Mouse (Mus musculus): ENCODE measurements around the gene Ryr2. TPM values are rescaled to one million over a fixed set of nuclear protein-coding genes. Genes with fewer than 3 reads are reported as not detected.

Gene Ryr2
- total RNA-seq, 1 experiment = 7.0 TPM

GRCm38 (mm10) chr13:11874852-11875251, 231.9 kb downstream of the Ryr2 start:
- Histone ChIP-seq H3K4me1 (ENCODE audit: control insufficient read depth in 2 of 2, insufficient read depth in 2 of 2, low read length in 2 of 2, poor library complexity in 1 of 2) (peaks cover 0 to 2% of the 10 kb centered on the region in 2 experiments; a peak in 1 of 4 replicates), H3K36me3 (ENCODE audit: control insufficient read depth, insufficient read depth, low read length, poor library complexity, severe bottlenecking) (no peaks in the 10 kb centered on the region; the same call in 1 of the 2 replicates), H3K4me3 (ENCODE audit: insufficient read depth in 1 of 2, low read depth in 1 of 2, low read length in 2 of 2, poor library complexity in 1 of 2, severe bottlenecking in 1 of 2) (no peak overlapping the region), H3K27ac (ENCODE audit: insufficient read depth, low read depth, low read length, poor library complexity, severe bottlenecking) (no peak overlapping the region), H3K9me3 (ENCODE audit: control insufficient read depth, insufficient read depth, low read depth, low read length) (no peaks in the 10 kb centered on the region), H3K9ac (ENCODE audit: insufficient read depth, low read depth, low read length, poor library complexity, severe bottlenecking) (no peak overlapping the region)
- peak; percentile 15 for DNase-seq (ENCODE audit: low read depth, low spot score)
- TF ChIP-seq ZC3H11A (IDR thresholded peaks at IDR 0.05; ENCODE audit: borderline replicate concordance, low read depth, low read length) (peak; percentile 60; the same call in 1 of the 2 replicates), HCFC1 (IDR thresholded peaks at IDR 0.05; ENCODE audit: borderline replicate concordance, insufficient read depth, low read length) (no peak), MAFK (IDR thresholded peaks at IDR 0.05; ENCODE audit: insufficient read depth, low read depth, low read length) (no peak), ZNF384 (IDR thresholded peaks at IDR 0.05; ENCODE audit: low read depth, low read length) (no peak), CHD2 (IDR thresholded peaks at IDR 0.05; ENCODE audit: low read depth, low read length) (no peak)
- in situ Hi-C loops (cut with MboI; ENCODE audit: low sequenced_read_pairs in 2 of 2, unreplicated experiment in 2 of 2) = no loop called here

GRCm38 (mm10) chr13:11869971-11870370, 236.8 kb downstream of the Ryr2 start:
- Histone ChIP-seq H3K9ac (ENCODE audit: insufficient read depth, low read depth, low read length, poor library complexity, severe bottlenecking) (no peak overlapping the region), H3K4me1 (ENCODE audit: control insufficient read depth in 2 of 2, insufficient read depth in 2 of 2, low read length in 2 of 2, poor library complexity in 1 of 2) (0 out of 4 replicates have a peak, but pooled peaks cover 0 to 2% of the 10 kb centered on the region in 2 experiments), H3K9me3 (ENCODE audit: control insufficient read depth, insufficient read depth, low read depth, low read length) (no peaks in the 10 kb centered on the region), H3K27ac (ENCODE audit: insufficient read depth, low read depth, low read length, poor library complexity, severe bottlenecking) (no peak overlapping the region), H3K4me3 (ENCODE audit: insufficient read depth in 1 of 2, low read depth in 1 of 2, low read length in 2 of 2, poor library complexity in 1 of 2, severe bottlenecking in 1 of 2) (no peak overlapping the region), H3K36me3 (ENCODE audit: control insufficient read depth, insufficient read depth, low read length, poor library complexity, severe bottlenecking) (no peaks in the 10 kb centered on the region)
- in situ Hi-C loops (cut with MboI; ENCODE audit: low sequenced_read_pairs in 2 of 2, unreplicated experiment in 2 of 2) = no loop called here
- TF ChIP-seq ZC3H11A (IDR thresholded peaks at IDR 0.05; ENCODE audit: borderline replicate concordance, low read depth, low read length) = no peak
- DNase-seq (ENCODE audit: low read depth, low spot score) = no peak

- Histone ChIP-seq H3K9me3 (ENCODE audit: control insufficient read depth, insufficient read depth, low read depth, low read length) (no peaks in the 10 kb centered on the region), H3K27ac (ENCODE audit: insufficient read depth, low read depth, low read length, poor library complexity, severe bottlenecking) (no peak overlapping the region), H3K4me1 (ENCODE audit: control insufficient read depth in 2 of 2, insufficient read depth in 2 of 2, low read length in 2 of 2, poor library complexity in 1 of 2) (0 out of 4 replicates have a peak, but pooled peaks cover 0 to 2% of the 10 kb centered on the region in 2 experiments), H3K4me3 (ENCODE audit: insufficient read depth in 1 of 2, low read depth in 1 of 2, low read length in 2 of 2, poor library complexity in 1 of 2, severe bottlenecking in 1 of 2) (no peak overlapping the region), H3K36me3 (ENCODE audit: control insufficient read depth, insufficient read depth, low read length, poor library complexity, severe bottlenecking) (no peaks in the 10 kb centered on the region), H3K9ac (ENCODE audit: insufficient read depth, low read depth, low read length, poor library complexity, severe bottlenecking) (no peak overlapping the region)
- in situ Hi-C loops (cut with MboI; ENCODE audit: low sequenced_read_pairs in 2 of 2, unreplicated experiment in 2 of 2) = no loop called here
- no peak for TF ChIP-seq CHD2 (IDR thresholded peaks at IDR 0.05; ENCODE audit: low read depth, low read length)
- TF ChIP-seq MAFK (IDR thresholded peaks at IDR 0.05; ENCODE audit: insufficient read depth, low read depth, low read length) = no peak
- no peak for TF ChIP-seq ZNF384 (IDR thresholded peaks at IDR 0.05; ENCODE audit: low read depth, low read length)
- TF ChIP-seq HCFC1 (IDR thresholded peaks at IDR 0.05; ENCODE audit: borderline replicate concordance, insufficient read depth, low read length) = no peak
- TF ChIP-seq ZC3H11A (IDR thresholded peaks at IDR 0.05; ENCODE audit: borderline replicate concordance, low read depth, low read length) = no peak
- DNase-seq (ENCODE audit: low read depth, low spot score) = no peak
Measured at GRCm38 (mm10) chr13:11869486-11869885, 237.3 kb downstream of the Ryr2 start.

GRCm38 (mm10) chr13:11868979-11869378, 237.8 kb downstream of the Ryr2 start:
- in situ Hi-C loops (cut with MboI; ENCODE audit: low sequenced_read_pairs in 2 of 2, unreplicated experiment in 2 of 2) = no loop called here
- no peak overlapping the region for H3K9ac ChIP-seq (ENCODE audit: insufficient read depth, low read depth, low read length, poor library complexity, severe bottlenecking)
- H3K27ac ChIP-seq (ENCODE audit: insufficient read depth, low read depth, low read length, poor library complexity, severe bottlenecking) = no peak overlapping the region
- 0 out of 4 replicates have a peak, but pooled peaks cover 0 to 2% of the 10 kb centered on the region in 2 experiments for H3K4me1 ChIP-seq (ENCODE audit: control insufficient read depth in 2 of 2, insufficient read depth in 2 of 2, low read length in 2 of 2, poor library complexity in 1 of 2)
- H3K9me3 ChIP-seq (ENCODE audit: control insufficient read depth, insufficient read depth, low read depth, low read length) = no peaks in the 10 kb centered on the region
- H3K4me3 ChIP-seq (ENCODE audit: insufficient read depth in 1 of 2, low read depth in 1 of 2, low read length in 2 of 2, poor library complexity in 1 of 2, severe bottlenecking in 1 of 2) = no peak overlapping the region
- H3K36me3 ChIP-seq (ENCODE audit: control insufficient read depth, insufficient read depth, low read length, poor library complexity, severe bottlenecking) = no peaks in the 10 kb centered on the region
- no peak for TF ChIP-seq ZC3H11A (IDR thresholded peaks at IDR 0.05; ENCODE audit: borderline replicate concordance, low read depth, low read length)
- TF ChIP-seq MAFK (IDR thresholded peaks at IDR 0.05; ENCODE audit: insufficient read depth, low read depth, low read length) = no peak
- no peak for TF ChIP-seq ZNF384 (IDR thresholded peaks at IDR 0.05; ENCODE audit: low read depth, low read length)
- no peak for TF ChIP-seq HCFC1 (IDR thresholded peaks at IDR 0.05; ENCODE audit: borderline replicate concordance, insufficient read depth, low read length)
- TF ChIP-seq CHD2 (IDR thresholded peaks at IDR 0.05; ENCODE audit: low read depth, low read length) = no peak
- no peak for DNase-seq (ENCODE audit: low read depth, low spot score)

- Histone ChIP-seq H3K27ac (ENCODE audit: insufficient read depth, low read depth, low read length, poor library complexity, severe bottlenecking) (no peak overlapping the region), H3K4me1 (ENCODE audit: control insufficient read depth in 2 of 2, insufficient read depth in 2 of 2, low read length in 2 of 2, poor library complexity in 1 of 2) (0 out of 4 replicates have a peak, but pooled peaks cover 0 to 2% of the 10 kb centered on the region in 2 experiments), H3K9ac (ENCODE audit: insufficient read depth, low read depth, low read length, poor library complexity, severe bottlenecking) (no peak overlapping the region), H3K4me3 (ENCODE audit: insufficient read depth in 1 of 2, low read depth in 1 of 2, low read length in 2 of 2, poor library complexity in 1 of 2, severe bottlenecking in 1 of 2) (no peak overlapping the region), H3K9me3 (ENCODE audit: control insufficient read depth, insufficient read depth, low read depth, low read length) (no peaks in the 10 kb centered on the region), H3K36me3 (ENCODE audit: control insufficient read depth, insufficient read depth, low read length, poor library complexity, severe bottlenecking) (no peaks in the 10 kb centered on the region)
- TF ChIP-seq ZNF384 (IDR thresholded peaks at IDR 0.05; ENCODE audit: low read depth, low read length) (no peak), MAFK (IDR thresholded peaks at IDR 0.05; ENCODE audit: insufficient read depth, low read depth, low read length) (no peak), CHD2 (IDR thresholded peaks at IDR 0.05; ENCODE audit: low read depth, low read length) (no peak), HCFC1 (IDR thresholded peaks at IDR 0.05; ENCODE audit: borderline replicate concordance, insufficient read depth, low read length) (no peak), ZC3H11A (IDR thresholded peaks at IDR 0.05; ENCODE audit: borderline replicate concordance, low read depth, low read length) (no peak)
- no peak for DNase-seq (ENCODE audit: low read depth, low spot score)
- in situ Hi-C loops (cut with MboI; ENCODE audit: low sequenced_read_pairs in 2 of 2, unreplicated experiment in 2 of 2) = no loop called here
Measured at GRCm38 (mm10) chr13:11868056-11868455, 238.7 kb downstream of the Ryr2 start.
